Mouse (Mus musculus) right cerebral cortex, postnatal 10 days (tissue): ENCODE results near the gene Kcns1.
"Not testable (repeated sequence)": the region's sequence is repeated elsewhere in the genome, so short reads cannot be mapped to it uniquely, and the experiment has no call there.

Experiments used
- DNase-seq, 2 experiments: peaks; one replicate each; pipeline ENCODE4 v3.0.0; 2021; ENCODE audit warnings: low spot score in 2 of 2

Gene Kcns1

GRCm38 (mm10) chr2:164170902-164171301 lies at the start of gene Kcns1:
Gene Kcns1, minus strand, starts transcription at chr2:164171113.
- no peak for DNase-seq

- DNase-seq: no peak
Measured at GRCm38 (mm10) chr2:164219295-164219694, 48.4 kb upstream of the Kcns1 start.

- DNase-seq: no peak
Measured at GRCm38 (mm10) chr2:164212711-164213110, 41.8 kb upstream of the Kcns1 start.

- DNase-seq: no peak
Measured at GRCm38 (mm10) chr2:164210892-164211291, 40.0 kb upstream of the Kcns1 start.

GRCm38 (mm10) chr2:164206676-164207075 lies 35.8 kb upstream of the Kcns1 start:
- DNase-seq: no peak

- DNase-seq: not testable (repeated sequence)
Measured at GRCm38 (mm10) chr2:164206011-164206410, 35.1 kb upstream of the Kcns1 start.

- no peak for DNase-seq
Measured at GRCm38 (mm10) chr2:164199626-164200327, 28.9 kb upstream of the Kcns1 start, which contains the start of gene Wfdc15a. Gene Wfdc15a, minus strand, starts transcription at chr2:164200130.

- no peak for DNase-seq
Measured at GRCm38 (mm10) chr2:164196700-164196990, 25.7 kb upstream of the Kcns1 start.

- peak in 1 of 2 experiments; percentile 3 for DNase-seq
Measured at GRCm38 (mm10) chr2:164195971-164196699, 25.2 kb upstream of the Kcns1 start.

GRCm38 (mm10) chr2:164194959-164195630 lies 24.2 kb upstream of the Kcns1 start:
- peak in 1 of 2 experiments; percentile 13 for DNase-seq

GRCm38 (mm10) chr2:164192279-164192678 lies 21.4 kb upstream of the Kcns1 start:
- peak in 1 of 2 experiments; percentile 1 for DNase-seq

GRCm38 (mm10) chr2:164190576-164190975 lies 19.7 kb upstream of the Kcns1 start, which contains the start of gene Wfdc12:
Gene Wfdc12, minus strand, starts transcription at chr2:164190608.
- peak in 1 of 2 experiments; percentile 10 for DNase-seq

- peak in 1 of 2 experiments; percentile 9 for DNase-seq
Measured at GRCm38 (mm10) chr2:164188722-164189121, 17.8 kb upstream of the Kcns1 start.

- DNase-seq: peak in 1 of 2 experiments; percentile 6
Measured at GRCm38 (mm10) chr2:164184145-164184719, 13.3 kb upstream of the Kcns1 start.

GRCm38 (mm10) chr2:164183340-164183739 lies 12.4 kb upstream of the Kcns1 start:
- peak in 1 of 2 experiments; percentile 5 for DNase-seq

GRCm38 (mm10) chr2:164182692-164183255 lies 11.9 kb upstream of the Kcns1 start, which contains the start of gene Wfdc5:
Gene Wfdc5, minus strand, starts transcription at chr2:164182742.
- DNase-seq: peak in 1 of 2 experiments; percentile 3

- no peak for DNase-seq
Measured at GRCm38 (mm10) chr2:164180770-164181169, 9.9 kb upstream of the Kcns1 start.

GRCm38 (mm10) chr2:164180124-164180523 lies 9.2 kb upstream of the Kcns1 start:
- peak; percentile 28 to 36 for DNase-seq

GRCm38 (mm10) chr2:164177831-164178230 lies 6.9 kb upstream of the Kcns1 start:
- DNase-seq: no peak

GRCm38 (mm10) chr2:164175850-164176249 lies 4.9 kb upstream of the Kcns1 start:
- DNase-seq: no peak

- peak; percentile 78 to 90 for DNase-seq
Measured at GRCm38 (mm10) chr2:164174649-164175395, 3.9 kb upstream of the Kcns1 start.
